Mouse (Mus musculus) gastrocnemius, adult 8-10 months (tissue): Measurements from ENCODE around the gene Soat2. TPM values are rescaled to one million over a fixed set of nuclear protein-coding genes. Genes with fewer than 3 reads are reported as not detected.

Source experiments
- total RNA-seq, 4 experiments: library from RNA; stranded (reverse); gene quantifications; 2 replicates each; pipeline ENCODE4 v1.2.4; 2022

Gene Soat2
- total RNA-seq, 4 experiments from 2014 or later, result 0.10 to 0.21 TPM; not detected in 2

Other genes with a start within 250 kb of the Soat2 start
- gene Krt4, start 225.8 kb upstream of the Soat2 start, total RNA-seq, result not detected
- not detected for gene Krt79, start 210.2 kb upstream of the Soat2 start, total RNA-seq
- not detected for gene Krt78, start 196.2 kb upstream of the Soat2 start, total RNA-seq
- under 1 TPM in 1 of 4 experiments, not detected in 3; 0.32 TPM for gene Krt8, start 146.0 kb upstream of the Soat2 start, total RNA-seq
- 1 to 10 TPM in 1 of 4 experiments, under 1 TPM in 3; 0.29 to 2.0 (median 0.42) TPM for gene Krt18, start 122.3 kb upstream of the Soat2 start, total RNA-seq
- gene Eif4b, start 76.8 kb upstream of the Soat2 start, total RNA-seq, result 100 to 1,000 TPM; 227 to 269 (median 241) TPM
- gene Tns2, start 50.1 kb upstream of the Soat2 start, total RNA-seq, result 10 to 100 TPM; 17.3 to 37.7 (median 32.0) TPM
- gene Spryd3, start 14.3 kb upstream of the Soat2 start, total RNA-seq, result 1 to 10 TPM; 6.8 to 8.7 (median 7.3) TPM
- 10 to 100 TPM; 14.2 to 49.0 (median 27.1) TPM for gene Igfbp6, start 6.2 kb upstream of the Soat2 start, total RNA-seq
- 10 to 100 TPM; 25.6 to 28.1 (median 26.8) TPM for gene Zfp740, start 52.7 kb downstream of the Soat2 start, total RNA-seq
- gene Csad, start 54.2 kb downstream of the Soat2 start, total RNA-seq, result 1 to 10 TPM; 5.6 to 8.5 (median 7.6) TPM
- 1 to 10 TPM in 2 of 4 experiments, under 1 TPM in 2; 0.34 to 1.8 (median 1.0) TPM for gene Itgb7, start 81.4 kb downstream of the Soat2 start, total RNA-seq
- gene Rarg, start 107.0 kb downstream of the Soat2 start, total RNA-seq, result 1 to 10 TPM; 4.4 to 9.8 (median 8.4) TPM
- gene Gm9918, start 120.0 kb downstream of the Soat2 start, total RNA-seq, result not detected
- 10 to 100 TPM; 14.9 to 17.3 (median 15.7) TPM for gene Mfsd5, start 128.9 kb downstream of the Soat2 start, total RNA-seq
- under 1 TPM in 3 of 4 experiments, not detected in 1; 0.07 to 0.58 (median 0.21) TPM for gene Espl1, start 145.7 kb downstream of the Soat2 start, total RNA-seq
- gene Pfdn5, start 175.6 kb downstream of the Soat2 start, total RNA-seq, result 100 to 1,000 TPM; 260 to 281 (median 273) TPM
- gene Myg1, start 181.2 kb downstream of the Soat2 start, total RNA-seq, result 10 to 100 TPM; 17.5 to 21.6 (median 18.9) TPM
- gene Aaas, start 200.2 kb downstream of the Soat2 start, total RNA-seq, result 1 to 10 TPM; 5.3 to 7.5 (median 6.8) TPM
- not detected for gene Sp7, start 216.7 kb downstream of the Soat2 start, total RNA-seq